Mouse (Mus musculus) stomach, postnatal 0 days (tissue): ENCODE measurements around the gene Cks1b. TPM values are rescaled to one million over a fixed set of nuclear protein-coding genes. Genes with fewer than 3 reads are reported as not detected.

Source experiments
- ATAC-seq: fragments of 200-750 bp; cut with Nextera tagmentation; 2 replicates; pipeline ENCODE4 v1.8.0; 2017; ENCODE audit not compliant: low FRiP score, low TSS enrichment
- DNase-seq: peaks from one replicate; pipeline ENCODE4 v3.0.0-alpha.2; 2016; ENCODE audit warnings: low spot score
- H3K27ac ChIP-seq: fragments of 300-500 bp; sonication (generic); replicated peaks from 2 replicates; pipeline ENCODE4 v1.5.1; 2014; ENCODE audit warnings: mild to moderate bottlenecking, control low read depth
- H3K27me3 ChIP-seq: fragments of 300-500 bp; sonication (generic); 2 replicates; pipeline ENCODE4 v1.6.1; 2014; ENCODE audit warnings: low read length; ENCODE audit not compliant: control insufficient read depth, insufficient read depth
- H3K36me3 ChIP-seq: fragments of 300-500 bp; sonication (generic); 2 replicates; pipeline ENCODE4 v1.6.1; 2014; ENCODE audit warnings: low read length, mixed read lengths; ENCODE audit not compliant: control insufficient read depth, insufficient read depth
- H3K4me1 ChIP-seq: fragments of 300-500 bp; sonication (generic); replicated peaks from 2 replicates; pipeline ENCODE4 v1.6.1; 2014; ENCODE audit warnings: antibody characterized with exemption; ENCODE audit not compliant: control insufficient read depth, insufficient read depth
- H3K4me2 ChIP-seq: fragments of 300-500 bp; sonication (generic); replicated peaks from 2 replicates; pipeline ENCODE4 v1.6.1; 2014; ENCODE audit warnings: low read depth, mild to moderate bottlenecking, control low read depth, moderate library complexity
- H3K4me3 ChIP-seq: fragments of 300-500 bp; sonication (generic); 2 replicates; pipeline ENCODE4 v1.5.1; 2014; ENCODE audit warnings: low read depth, low read length, control low read depth
- H3K9ac ChIP-seq: fragments of 300-500 bp; sonication (generic); 2 replicates; pipeline ENCODE4 v1.6.1; 2014; ENCODE audit warnings: mild to moderate bottlenecking, low read length, control low read depth, mixed read lengths
- H3K9me3 ChIP-seq: fragments of 300-500 bp; sonication (generic); 2 replicates; pipeline ENCODE4 v1.6.1; 2016; ENCODE audit warnings: low read length; ENCODE audit not compliant: control insufficient read depth
- CTCF ChIP-seq: IDR thresholded peaks from 2 replicates; pipeline ENCODE4 v1.5.1; 2016; ENCODE audit warnings: antibody characterized with exemption, low read depth, mild to moderate bottlenecking, moderate library complexity
- EP300 ChIP-seq: optimal IDR thresholded peaks from 2 replicates; pipeline ENCODE3; 2016; ENCODE audit warnings: antibody characterized with exemption
- WGBS: fragments of 180-500 bp; shearing (Covaris S2); extraction: QIAGEN DNeasy Blood & Tissue Kit; methylation state at CpG from one replicate; pipeline ENCODE4 v1.1.7; 2014; 5-methylcytosine and 5-hydroxymethylcytosine counted together
- polyA plus RNA-seq: library from polyadenylated mRNA; unstranded; fragments of >200 nt; fragmentation: Nextera tagmentation; extraction: Ambion mirVana; gene quantifications from 2 replicates; pipeline ENCODE4 v1.2.1, GENCODE M21; 2015

Gene Cks1b
- polyA plus RNA-seq, 1 experiment from 2014 or later, result 179 TPM

GRCm38 (mm10) chr3:89437269-89437668 is 19.1 kb upstream of the Cks1b start:
- H3K4me3 ChIP-seq, result peak overlapping the region; percentile 48
- peak; percentile 37 for DNase-seq
- peak overlapping the region; percentile 59 for H3K9ac ChIP-seq
- H3K36me3 ChIP-seq, result peaks cover 5% of the 10 kb centered on the region; the same call in 1 of the 2 replicates
- H3K9me3 ChIP-seq, result no peaks in the 10 kb centered on the region
- peaks cover 5% of the 10 kb centered on the region for H3K4me1 ChIP-seq
- peak; percentile 43; the same call in 1 of the 2 replicates for ATAC-seq
- peak overlapping the region; percentile 66 for H3K27ac ChIP-seq
- 28% methylated on average over 5 of the region's 5 CpGs for WGBS
- TF ChIP-seq CTCF (no peak), EP300 (no peak)
- no peaks in the 10 kb centered on the region for H3K27me3 ChIP-seq
- H3K4me2 ChIP-seq, result peak overlapping the region; percentile 67

GRCm38 (mm10) chr3:89436176-89437113 is 18.3 kb upstream of the Cks1b start, which contains the start of gene Pbxip1:
Pbxip1 (plus strand) TSS chr3:89436706.
- Histone ChIP-seq H3K9ac (peak within 1 kb of the TSS; percentile 59), H3K4me3 (peak within 1 kb of the TSS; percentile 48), H3K36me3 (peaks cover 5% of the 10 kb centered on the region; the same call in 1 of the 2 replicates), H3K4me1 (peaks cover 5% of the 10 kb centered on the region), H3K4me2 (peak within 1 kb of the TSS; percentile 67), H3K27me3 (no peaks in the 10 kb centered on the region), H3K27ac (peak within 1 kb of the TSS; percentile 66), H3K9me3 (no peaks in the 10 kb centered on the region)
- TF ChIP-seq CTCF (no peak), EP300 (no peak)
- ATAC-seq (peak; percentile 77), DNase-seq (peak; percentile 87)
- WGBS, result 6% methylated on average over 16 of the region's 16 CpGs

- Histone ChIP-seq H3K27me3 (no peaks in the 10 kb centered on the region), H3K9ac (no peak overlapping the region), H3K4me3 (no peak overlapping the region), H3K4me1 (peaks cover 9% of the 10 kb centered on the region), H3K4me2 (no peak overlapping the region), H3K36me3 (peaks cover 5% of the 10 kb centered on the region; the same call in 1 of the 2 replicates), H3K9me3 (no peaks in the 10 kb centered on the region), H3K27ac (no peak overlapping the region)
- ATAC-seq, result no peak
- WGBS, result 61% methylated on average over 7 of the region's 7 CpGs
- no peak for TF ChIP-seq EP300
- no peak for TF ChIP-seq CTCF
- DNase-seq, result no peak
Observed at GRCm38 (mm10) chr3:89435041-89435440, 16.9 kb upstream of the Cks1b start.

DNA sequence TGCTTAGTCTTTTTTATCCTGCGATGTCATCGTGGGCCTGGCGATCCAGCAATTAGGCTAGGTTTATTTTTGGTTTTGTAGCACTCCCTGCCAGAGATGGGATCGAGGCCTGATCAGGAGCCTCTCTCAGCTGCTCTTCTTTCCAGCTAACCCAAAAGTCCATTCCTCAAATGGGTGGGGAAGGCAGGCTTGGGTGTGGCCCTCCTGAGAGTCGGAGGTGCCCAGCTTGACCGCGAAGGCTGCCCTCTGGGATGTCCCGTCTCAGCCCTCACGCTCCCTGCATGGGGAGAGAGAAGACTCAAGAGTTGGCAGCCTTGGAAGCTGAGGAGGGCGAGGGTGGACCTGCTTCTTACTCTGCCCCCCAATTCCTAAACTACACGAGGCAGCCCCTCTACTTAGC is 16.3 kb upstream of the Cks1b start:
- DNase-seq (no peak), ATAC-seq (no peak)
- H3K27me3 ChIP-seq, result no peaks in the 10 kb centered on the region
- peaks cover 5% of the 10 kb centered on the region; the same call in 1 of the 2 replicates for H3K36me3 ChIP-seq
- H3K4me2 ChIP-seq, result no peak overlapping the region
- WGBS, result 73% methylated on average over 11 of the region's 11 CpGs
- H3K4me3 ChIP-seq, result no peak overlapping the region
- H3K9me3 ChIP-seq, result no peaks in the 10 kb centered on the region
- TF ChIP-seq CTCF (no peak), EP300 (no peak)
- H3K27ac ChIP-seq, result no peak overlapping the region
- H3K4me1 ChIP-seq, result peaks cover 9% of the 10 kb centered on the region
- no peak overlapping the region for H3K9ac ChIP-seq

DNA sequence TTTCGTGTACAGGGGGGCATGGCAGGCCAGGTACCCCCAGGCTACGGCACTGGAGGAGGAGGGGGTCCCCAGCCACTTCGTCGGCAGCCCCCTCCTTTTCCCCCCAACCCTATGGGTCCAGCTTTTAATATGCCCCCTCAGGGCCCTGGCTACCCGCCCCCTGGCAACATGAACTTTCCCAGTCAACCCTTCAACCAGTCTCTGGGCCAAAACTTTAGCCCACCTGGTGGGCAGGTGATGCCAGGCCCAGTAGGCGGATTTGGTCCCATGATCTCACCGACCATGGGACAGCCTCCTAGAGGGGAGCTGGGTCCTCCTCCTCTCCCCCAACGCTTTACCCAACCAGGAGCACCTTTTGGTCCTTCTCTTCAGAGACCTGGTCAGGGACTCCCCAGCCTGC is 14.4 kb upstream of the Cks1b start:
- no peak overlapping the region for H3K9ac ChIP-seq
- H3K9me3 ChIP-seq, result no peaks in the 10 kb centered on the region
- H3K4me1 ChIP-seq, result peaks cover 9% of the 10 kb centered on the region
- no peak overlapping the region for H3K27ac ChIP-seq
- ATAC-seq, result no peak
- TF ChIP-seq CTCF (no peak), EP300 (no peak)
- no peak overlapping the region for H3K4me3 ChIP-seq
- no peaks in the 10 kb centered on the region for H3K27me3 ChIP-seq
- WGBS, result 97% methylated on average over 8 of the region's 8 CpGs
- peaks cover 5% of the 10 kb centered on the region; the same call in 1 of the 2 replicates for H3K36me3 ChIP-seq
- H3K4me2 ChIP-seq, result no peak overlapping the region
- no peak for DNase-seq
